Mouse (Mus musculus) lung, embryonic 15.5 days (tissue): ENCODE data around the gene Rbms3. TPM values are rescaled to one million over a fixed set of nuclear protein-coding genes. Genes with fewer than 3 reads are reported as not detected.

Source experiments
- ATAC-seq: fragments of 200-750 bp; cut with Nextera tagmentation; 2 replicates; pipeline ENCODE4 v1.8.0; 2017; ENCODE audit warnings: moderate number of reproducible peaks, borderline replicate concordance; ENCODE audit not compliant: low FRiP score, low TSS enrichment; ENCODE audit errors: extremely low read depth
- H3K27ac ChIP-seq: fragments of 300-500 bp; sonication (generic); 2 replicates; pipeline ENCODE4 v1.5.1; 2015; ENCODE audit warnings: moderate library complexity, mild to moderate bottlenecking, inconsistent platforms
- H3K27me3 ChIP-seq: fragments of 300-500 bp; sonication (generic); 2 replicates; pipeline ENCODE4 v1.6.1; 2015; ENCODE audit warnings: inconsistent platforms
- H3K36me3 ChIP-seq: fragments of 300-500 bp; sonication (generic); 2 replicates; pipeline ENCODE4 v1.6.1; 2015; ENCODE audit warnings: inconsistent platforms
- H3K4me1 ChIP-seq: fragments of 300-500 bp; sonication (generic); 2 replicates; pipeline ENCODE4 v1.6.1; 2015; ENCODE audit warnings: inconsistent platforms
- H3K4me2 ChIP-seq: fragments of 300-500 bp; sonication (generic); 2 replicates; pipeline ENCODE4 v1.6.1; 2015; ENCODE audit warnings: inconsistent platforms, mild to moderate bottlenecking, moderate library complexity
- H3K4me3 ChIP-seq: fragments of 300-500 bp; sonication (generic); 2 replicates; pipeline ENCODE4 v1.5.1; 2015; ENCODE audit warnings: mild to moderate bottlenecking, inconsistent platforms
- H3K9ac ChIP-seq: fragments of 300-500 bp; sonication (generic); 2 replicates; pipeline ENCODE4 v1.6.1; 2015; ENCODE audit warnings: inconsistent platforms
- H3K9me3 ChIP-seq: fragments of 300-500 bp; sonication (generic); 2 replicates; pipeline ENCODE4 v1.6.1; 2016; ENCODE audit warnings: inconsistent platforms
- WGBS: fragments of 180-500 bp; shearing (Covaris S2); methylation state at CpG from one replicate; pipeline ENCODE4 v1.1.7; 2015; 5-methylcytosine and 5-hydroxymethylcytosine counted together
- polyA plus RNA-seq: library from polyadenylated mRNA; unstranded; fragments of >200 nt; fragmentation: Nextera tagmentation; extraction: Ambion mirVana; gene quantifications from 2 replicates; pipeline ENCODE4 v1.2.1, GENCODE M21; 2015

The Rbms3 gene
- polyA plus RNA-seq, 1 experiment from 2014 or later = 105 TPM

DNA sequence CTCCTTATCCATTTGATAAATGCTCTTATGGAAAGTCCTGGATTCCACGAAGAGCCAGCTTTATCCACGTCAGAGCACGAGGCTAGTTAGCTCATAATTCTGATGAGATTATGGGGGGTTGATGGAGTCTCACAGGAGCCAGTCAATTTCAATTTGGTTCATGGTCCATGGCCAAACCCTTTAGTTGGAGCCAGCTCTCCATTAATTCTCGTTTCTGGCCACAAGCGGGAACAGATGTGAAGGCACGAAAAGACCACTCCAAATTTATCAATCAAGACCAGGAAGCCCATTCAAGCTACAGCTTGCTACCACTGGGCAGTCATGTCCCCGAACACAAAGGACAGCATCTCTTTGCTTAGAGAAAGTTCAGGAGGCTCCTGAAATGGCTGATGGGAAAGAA is 330.7 kb downstream of the Rbms3 start:
- H3K9me3 ChIP-seq = no peaks in the 10 kb centered on the region
- H3K4me3 ChIP-seq = no peak overlapping the region
- no peaks in the 10 kb centered on the region for H3K27me3 ChIP-seq
- ATAC-seq = no peak
- WGBS = 73% methylated on average over 7 of the region's 7 CpGs
- H3K4me1 ChIP-seq = no peaks in the 10 kb centered on the region
- no peaks in the 10 kb centered on the region for H3K36me3 ChIP-seq
- H3K4me2 ChIP-seq = no peak overlapping the region
- H3K27ac ChIP-seq = no peak overlapping the region
- H3K9ac ChIP-seq = no peak overlapping the region

DNA sequence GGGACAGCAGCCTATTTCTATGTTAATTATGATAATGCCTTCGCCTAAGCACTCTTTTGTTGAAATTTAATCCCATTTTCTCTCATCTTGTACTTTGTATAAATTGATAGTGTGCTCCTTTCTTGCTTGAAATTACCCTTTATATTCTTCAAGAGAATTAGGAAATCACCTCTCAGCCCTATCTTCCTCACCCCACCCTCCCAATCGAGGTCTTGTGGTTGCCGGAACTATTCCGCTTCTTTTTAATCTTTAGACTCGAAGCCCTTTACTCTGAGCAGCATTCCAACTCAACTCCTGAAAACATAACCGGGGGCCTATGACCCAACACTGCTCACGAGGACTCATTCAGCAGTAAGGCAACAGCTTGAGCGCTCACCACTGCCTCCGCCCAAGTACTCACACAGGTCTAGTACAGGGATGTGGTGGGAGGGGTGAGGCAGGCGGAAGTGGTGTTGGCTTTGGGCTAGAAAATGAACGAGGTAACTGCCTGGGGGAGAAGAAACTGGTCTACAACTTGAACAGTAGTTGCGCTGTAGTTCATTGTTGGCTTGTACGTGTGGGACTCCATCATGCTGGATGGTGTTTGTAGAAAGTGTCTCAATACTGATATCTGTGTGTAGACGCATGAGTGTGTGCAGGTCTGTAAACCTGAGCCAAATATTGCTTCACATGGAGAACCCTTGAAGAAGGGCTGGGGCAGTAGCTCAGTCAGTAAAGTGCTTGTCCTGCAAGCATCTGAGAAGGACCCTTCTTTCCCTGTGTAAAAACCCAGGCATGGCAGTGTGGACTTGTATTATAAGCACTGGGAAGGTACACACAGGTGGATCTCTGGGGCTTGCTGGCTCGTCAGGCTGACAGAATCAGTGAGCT is 331.8 kb downstream of the Rbms3 start:
- Histone ChIP-seq H3K9me3 (no peaks in the 10 kb centered on the region), H3K36me3 (no peaks in the 10 kb centered on the region), H3K27ac (peak overlapping the region; percentile 61; the same call in 1 of the 2 replicates), H3K4me3 (no peak overlapping the region), H3K27me3 (no peaks in the 10 kb centered on the region), H3K4me2 (no peak overlapping the region), H3K9ac (no peak overlapping the region), H3K4me1 (no peaks in the 10 kb centered on the region)
- WGBS = 52% methylated on average over 15 of the region's 15 CpGs
- ATAC-seq = peak; percentile 87

GRCm38 (mm10) chr9:117291066-117291850 is 338.5 kb downstream of the Rbms3 start:
- no peaks in the 10 kb centered on the region for H3K9me3 ChIP-seq
- no peaks in the 10 kb centered on the region for H3K27me3 ChIP-seq
- ATAC-seq = no peak
- H3K4me2 ChIP-seq = no peak overlapping the region
- no peak overlapping the region for H3K9ac ChIP-seq
- 75% methylated on average over 15 of the region's 15 CpGs for WGBS
- H3K27ac ChIP-seq = no peak overlapping the region
- no peaks in the 10 kb centered on the region for H3K4me1 ChIP-seq
- H3K36me3 ChIP-seq = no peaks in the 10 kb centered on the region
- no peak overlapping the region for H3K4me3 ChIP-seq

DNA sequence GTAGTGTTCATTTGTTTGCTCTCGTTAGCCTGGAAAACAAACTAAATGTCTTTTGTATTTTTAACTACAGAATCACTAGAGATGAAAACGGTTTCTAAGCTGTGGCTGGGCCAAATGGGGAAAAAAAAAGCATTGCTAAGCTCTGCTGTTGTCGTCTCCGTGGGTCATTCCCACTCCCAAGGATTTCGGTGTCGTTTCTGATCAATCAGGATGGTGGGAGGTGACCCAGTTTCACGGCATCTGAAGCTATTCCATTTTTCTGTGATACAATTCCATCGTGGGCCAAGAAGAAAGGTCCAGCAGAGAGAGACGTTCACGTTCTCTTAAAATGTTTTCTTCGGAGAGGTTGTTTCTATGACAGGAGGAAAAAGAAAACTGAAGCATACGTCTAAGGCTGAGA is 354.9 kb downstream of the Rbms3 start:
- no peaks in the 10 kb centered on the region for H3K36me3 ChIP-seq
- no peak overlapping the region for H3K9ac ChIP-seq
- no peak overlapping the region for H3K4me3 ChIP-seq
- H3K9me3 ChIP-seq = no peaks in the 10 kb centered on the region
- H3K4me1 ChIP-seq = no peaks in the 10 kb centered on the region
- ATAC-seq = no peak
- WGBS = 78% methylated on average over 12 of the region's 12 CpGs
- no peaks in the 10 kb centered on the region for H3K27me3 ChIP-seq
- H3K27ac ChIP-seq = no peak overlapping the region
- H3K4me2 ChIP-seq = no peak overlapping the region

DNA sequence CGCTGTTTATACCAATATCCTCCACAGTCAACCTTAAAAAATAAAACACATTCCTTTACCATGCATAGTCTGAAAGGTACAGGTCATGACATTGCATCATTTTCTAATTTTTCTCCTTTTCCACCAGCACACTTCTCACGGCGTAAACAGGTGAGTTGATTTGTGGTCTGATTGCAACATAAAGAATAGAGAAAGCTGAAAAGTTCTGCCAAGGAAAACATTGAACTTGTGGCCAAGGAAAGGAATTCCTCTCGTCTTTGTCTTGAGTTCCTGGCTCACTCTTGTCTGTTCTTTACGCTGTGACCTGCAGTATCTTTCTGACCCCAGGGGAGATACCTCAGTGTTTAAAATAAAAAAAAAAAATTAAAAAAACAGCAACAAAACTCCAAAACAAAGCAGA is 370.1 kb downstream of the Rbms3 start:
- Histone ChIP-seq H3K4me1 (no peaks in the 10 kb centered on the region), H3K27me3 (no peaks in the 10 kb centered on the region), H3K4me2 (no peak overlapping the region), H3K9ac (no peak overlapping the region), H3K4me3 (no peak overlapping the region), H3K36me3 (no peaks in the 10 kb centered on the region), H3K27ac (no peak overlapping the region), H3K9me3 (no peaks in the 10 kb centered on the region)
- no peak for ATAC-seq
- WGBS = 84% methylated on average over 5 of the region's 5 CpGs

DNA sequence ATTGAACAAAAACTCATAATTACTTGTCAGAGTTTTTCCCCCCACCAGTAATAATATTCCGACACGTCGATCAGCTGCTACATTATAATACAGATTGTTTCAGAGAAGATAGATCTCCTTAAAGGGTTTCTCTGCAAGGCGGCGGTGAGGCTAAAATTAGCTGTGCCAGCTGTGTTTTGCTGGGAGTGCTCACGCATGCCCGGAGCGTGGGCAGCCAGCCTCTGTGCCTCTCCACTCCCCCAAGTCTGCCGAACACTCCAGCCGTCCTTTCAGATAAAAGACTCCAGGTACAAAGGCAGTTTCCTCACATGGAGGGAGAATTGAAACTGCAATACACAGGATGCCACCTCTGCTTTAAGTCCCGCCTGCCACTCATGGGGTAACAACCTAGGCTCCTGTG is 376.4 kb downstream of the Rbms3 start:
- peak; percentile 23; the same call in 1 of the 2 replicates for ATAC-seq
- H3K36me3 ChIP-seq = no peaks in the 10 kb centered on the region
- peak overlapping the region; percentile 57 for H3K4me2 ChIP-seq
- H3K4me3 ChIP-seq = peak overlapping the region; percentile 63
- no peaks in the 10 kb centered on the region for H3K27me3 ChIP-seq
- H3K9ac ChIP-seq = peak overlapping the region; percentile 73; the same call in 1 of the 2 replicates
- peak overlapping the region; percentile 20 for H3K27ac ChIP-seq
- H3K9me3 ChIP-seq = no peaks in the 10 kb centered on the region
- WGBS = 14% methylated on average over 11 of the region's 11 CpGs
- peaks cover 11% of the 10 kb centered on the region for H3K4me1 ChIP-seq

DNA sequence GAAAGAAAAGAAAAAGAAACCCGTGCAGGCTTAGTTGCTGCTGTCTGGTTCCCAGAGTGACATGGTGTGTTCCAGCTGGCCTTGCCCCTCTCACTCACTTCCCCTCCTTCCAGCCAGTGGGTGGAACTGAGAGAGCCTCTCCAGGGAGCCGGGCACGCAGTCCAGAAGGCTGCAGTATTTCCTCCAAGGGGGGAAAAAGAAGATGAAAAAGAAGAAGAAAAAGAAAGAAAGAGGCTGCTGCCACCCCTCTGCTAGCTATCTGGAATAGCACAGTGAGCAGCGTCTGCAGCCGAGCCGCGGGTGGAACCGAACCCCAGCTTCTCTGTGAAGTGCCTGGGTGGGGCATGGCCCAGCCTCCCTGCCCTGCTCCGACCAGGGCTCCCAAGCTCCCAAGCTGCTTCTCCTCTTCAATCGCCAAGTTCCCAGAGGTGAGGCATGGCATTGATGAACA is 377.3 kb downstream of the Rbms3 start:
- H3K9me3 ChIP-seq = no peaks in the 10 kb centered on the region
- no peaks in the 10 kb centered on the region for H3K36me3 ChIP-seq
- no peaks in the 10 kb centered on the region for H3K27me3 ChIP-seq
- peak overlapping the region; percentile 63 for H3K4me3 ChIP-seq
- H3K27ac ChIP-seq = peak overlapping the region; percentile 93
- peak overlapping the region; percentile 57 for H3K4me2 ChIP-seq
- WGBS = 0% methylated on average over 10 of the region's 10 CpGs
- peak overlapping the region; percentile 73 for H3K9ac ChIP-seq
- H3K4me1 ChIP-seq = peaks cover 18% of the 10 kb centered on the region
- peak; percentile 87 for ATAC-seq

- Histone ChIP-seq H3K9ac (peak overlapping the region; percentile 73), H3K27ac (peak overlapping the region; percentile 93), H3K4me2 (peak overlapping the region; percentile 57), H3K36me3 (no peaks in the 10 kb centered on the region), H3K27me3 (no peaks in the 10 kb centered on the region), H3K4me3 (peak overlapping the region; percentile 63), H3K9me3 (no peaks in the 10 kb centered on the region), H3K4me1 (peaks cover 25% of the 10 kb centered on the region)
- ATAC-seq = no peak
- WGBS = under 1% methylated on average over 29 of the region's 29 CpGs
Observed at GRCm38 (mm10) chr9:117251521-117252368, 378.0 kb downstream of the Rbms3 start.

DNA sequence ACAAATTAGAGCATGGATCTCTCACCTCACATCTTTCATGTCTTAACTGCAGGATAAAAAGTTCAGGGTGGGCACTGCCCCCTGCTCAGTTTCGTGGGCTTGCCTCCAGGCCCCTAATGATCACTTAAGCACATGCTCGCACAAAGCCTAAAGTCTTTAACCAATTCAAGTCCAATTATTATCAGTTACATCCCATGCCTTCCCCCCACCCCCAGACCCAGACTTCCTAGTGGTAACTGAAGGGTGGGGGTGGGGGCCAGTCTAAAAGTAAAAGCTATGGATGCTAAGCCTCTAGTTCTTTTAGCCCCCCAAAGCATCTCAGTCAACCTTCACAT is 378.9 kb downstream of the Rbms3 start:
- Histone ChIP-seq H3K9ac (peak overlapping the region; percentile 73), H3K4me2 (peak overlapping the region; percentile 57), H3K27me3 (no peaks in the 10 kb centered on the region), H3K27ac (peak overlapping the region; percentile 93), H3K4me1 (peaks cover 34% of the 10 kb centered on the region), H3K4me3 (peak overlapping the region; percentile 63), H3K9me3 (no peaks in the 10 kb centered on the region), H3K36me3 (no peaks in the 10 kb centered on the region)
- WGBS = 7% methylated on average over 2 of the region's 2 CpGs
- ATAC-seq = no peak

- H3K4me1 ChIP-seq = peaks cover 38% of the 10 kb centered on the region
- 9% methylated on average over 13 of the region's 13 CpGs for WGBS
- no peak for ATAC-seq
Observed at GRCm38 (mm10) chr9:117250036-117250830, 379.5 kb downstream of the Rbms3 start.

More at GRCm38 (mm10) chr9:117250036-117250830, 379.5 kb downstream of the Rbms3 start:
- Histone ChIP-seq H3K4me2 (peak overlapping the region; percentile 57), H3K9ac (peak overlapping the region; percentile 73), H3K4me3 (peak overlapping the region; percentile 63), H3K27me3 (no peaks in the 10 kb centered on the region), H3K36me3 (no peaks in the 10 kb centered on the region), H3K9me3 (no peaks in the 10 kb centered on the region), H3K27ac (peak overlapping the region; percentile 93)
